Mouse (Mus musculus) T-helper 17 cell (primary cell): ENCODE results near the gene Il4ra.

Source experiments
- in situ Hi-C, 2 experiments: fragments of 300-600 bp; cut with MboI, MseI; formaldehyde crosslinking; loops; 1 replicate in 1 of 2; 2 replicates in 1 of 2; pipeline ENCODE4 v1.15.1; 2025; ENCODE audit warnings: high pct_unique_total_duplicates in 2 of 2

Il4ra gene

GRCm38 (mm10) chr7:125568888-125569287 is 17.0 kb downstream of the Il4ra start:
- in situ Hi-C loops = loop anchor here in 1 of 2 experiments (5.0 kb wide), 1 partner anchor 102 kb away; no protein-coding TSS in a partner anchor

DNA sequence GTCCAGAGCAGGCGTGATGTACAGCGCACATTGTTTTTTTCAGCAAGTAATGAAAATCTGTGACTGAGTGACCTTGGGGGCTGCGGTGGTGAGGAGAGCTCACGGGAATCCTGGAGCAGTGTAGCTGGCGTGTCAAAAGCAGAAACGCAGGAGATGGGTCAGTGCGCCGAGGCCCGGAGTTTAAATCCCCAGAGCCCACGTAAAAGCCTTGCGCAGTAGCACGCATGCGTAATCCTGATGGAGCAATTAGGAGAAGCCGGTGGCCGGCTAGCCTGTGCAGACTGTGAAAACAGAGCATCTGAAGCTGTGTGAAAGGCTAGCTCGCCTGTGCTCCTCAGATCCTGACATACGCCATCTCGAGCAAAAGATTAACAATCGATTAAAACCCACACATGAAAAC is 20.0 kb downstream of the Il4ra start:
- in situ Hi-C loops = no loop called here

GRCm38 (mm10) chr7:125572737-125573136 is 20.8 kb downstream of the Il4ra start:
- in situ Hi-C loops = no loop called here

DNA sequence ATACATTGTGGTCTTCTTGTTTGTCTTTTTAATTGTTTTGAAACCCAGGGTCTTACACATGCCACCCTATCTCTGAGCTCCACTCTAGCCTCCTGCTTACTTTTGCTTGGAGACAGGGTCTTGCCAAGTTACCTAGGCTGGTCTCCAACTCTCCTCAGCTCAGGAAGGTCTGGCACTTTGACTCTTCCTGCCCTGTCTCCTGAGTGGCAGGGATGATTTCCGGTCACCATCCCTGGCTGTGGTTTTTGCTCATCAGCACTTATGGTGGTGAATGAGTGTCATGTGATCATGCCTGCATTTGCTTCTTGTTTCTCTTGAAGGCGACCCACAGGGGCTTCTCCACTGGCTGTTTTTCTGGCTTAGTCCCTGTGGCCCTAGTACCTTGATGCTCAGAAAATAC is 21.9 kb downstream of the Il4ra start:
- in situ Hi-C loops = no loop called here

- in situ Hi-C loops = loop anchor here in 1 of 2 experiments (5.0 kb wide), 1 partner anchor 108 kb away; no protein-coding TSS in a partner anchor
These were observed 22.9 kb downstream of the Il4ra start for GRCm38 (mm10) chr7:125574832-125575231.

GRCm38 (mm10) chr7:125575738-125576540 is 24.0 kb downstream of the Il4ra start:
- in situ Hi-C loops = loop anchor here in 1 of 2 experiments (5.0 kb wide), 1 partner anchor 109 kb away; no protein-coding TSS in a partner anchor

- in situ Hi-C loops = loop anchor here in 1 of 2 experiments (5.0 kb wide), 1 partner anchor 110 kb away; no protein-coding TSS in a partner anchor
These were observed 25.1 kb downstream of the Il4ra start for GRCm38 (mm10) chr7:125576982-125577381.

DNA sequence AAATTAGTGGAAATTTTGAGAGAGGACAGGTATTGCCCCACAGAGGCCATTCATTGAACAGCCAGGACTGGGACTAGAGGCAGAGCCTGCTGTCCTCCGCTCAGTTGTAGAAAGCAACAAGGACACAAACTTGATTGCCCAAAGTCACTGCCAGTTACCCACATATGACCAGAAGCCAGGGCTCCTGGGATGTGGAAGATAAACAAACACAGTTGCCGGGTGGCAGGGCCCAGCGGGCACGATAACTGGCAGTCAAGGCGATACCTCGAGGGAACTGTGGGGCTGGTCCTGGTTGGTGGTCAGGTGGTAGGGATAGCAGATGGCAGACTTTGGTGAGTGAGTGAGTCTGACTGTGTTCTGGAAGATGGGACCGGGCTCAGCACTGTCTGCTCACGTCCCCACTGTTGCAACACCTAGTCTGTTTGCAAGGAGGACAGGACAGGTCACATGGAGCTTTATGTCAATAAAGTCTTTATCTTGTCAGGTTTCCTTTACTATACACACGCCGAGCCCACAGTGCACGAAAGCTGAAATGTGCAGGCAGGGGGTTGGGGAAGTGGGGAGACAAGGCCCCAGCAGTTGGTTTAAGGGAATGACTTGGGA is 25.7 kb downstream of the Il4ra start:
- in situ Hi-C loops = loop anchor here in 1 of 2 experiments (5.0 kb wide), 1 partner anchor 110 kb away; no protein-coding TSS in a partner anchor

DNA sequence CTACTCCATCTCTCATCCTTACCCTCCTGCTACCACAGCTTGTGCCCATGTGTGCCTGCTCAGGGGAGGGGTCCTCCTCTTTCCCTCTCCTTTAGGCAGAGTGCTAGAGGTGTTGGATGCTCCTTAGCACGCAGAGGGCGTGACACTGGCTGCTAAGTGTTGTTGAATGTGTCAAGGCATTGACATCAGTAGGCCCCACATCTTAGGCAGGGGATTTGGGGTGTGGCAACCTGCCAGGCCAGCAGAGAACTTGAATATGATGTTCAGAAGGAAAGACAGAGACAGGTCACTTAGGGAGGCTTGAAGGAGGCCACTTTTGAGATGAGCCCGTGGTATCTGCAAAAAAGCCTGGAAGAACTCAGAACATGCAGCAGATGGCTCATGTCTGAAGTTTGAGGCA is 26.2 kb downstream of the Il4ra start:
- in situ Hi-C loops = loop anchor here in 1 of 2 experiments (5.0 kb wide), 1 partner anchor 111 kb away; no protein-coding TSS in a partner anchor

DNA sequence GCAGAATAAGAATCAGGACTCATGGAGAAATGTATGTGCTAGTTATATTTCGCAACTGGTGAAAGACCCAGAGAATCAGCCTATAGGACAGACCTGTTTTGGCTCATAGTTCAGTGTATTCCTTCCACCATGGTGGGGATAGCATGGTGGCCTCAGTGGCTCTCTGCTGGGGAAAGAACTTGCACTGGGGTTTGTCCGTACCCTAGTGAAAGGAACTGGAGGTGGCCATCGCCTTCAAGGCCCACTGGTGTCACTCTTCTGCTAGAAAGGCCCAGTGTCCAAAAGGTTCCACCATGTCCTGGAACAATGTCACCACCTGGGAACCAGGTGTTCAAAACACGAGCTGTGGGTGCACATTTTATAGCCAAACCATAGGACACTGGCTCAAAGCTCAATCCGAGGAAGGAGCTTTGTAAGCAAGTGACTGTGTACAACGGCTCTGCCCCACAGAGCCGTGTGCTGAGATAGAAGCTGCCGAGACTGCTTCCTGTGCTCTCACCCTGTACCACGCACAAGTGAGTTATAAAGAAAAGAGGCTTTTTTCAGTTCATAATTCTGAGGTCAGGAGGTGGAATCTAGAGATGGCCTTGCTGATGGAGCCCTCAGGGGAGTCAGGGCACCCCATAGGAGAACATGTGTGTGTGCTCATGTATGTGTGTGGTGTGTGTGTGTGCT is 27.8 kb downstream of the Il4ra start:
- in situ Hi-C loops = loop anchor here in 1 of 2 experiments (5.0 kb wide), 1 partner anchor 112 kb away; no protein-coding TSS in a partner anchor

- in situ Hi-C loops = no loop called here
These were observed 28.3 kb downstream of the Il4ra start for GRCm38 (mm10) chr7:125580220-125580549.

DNA sequence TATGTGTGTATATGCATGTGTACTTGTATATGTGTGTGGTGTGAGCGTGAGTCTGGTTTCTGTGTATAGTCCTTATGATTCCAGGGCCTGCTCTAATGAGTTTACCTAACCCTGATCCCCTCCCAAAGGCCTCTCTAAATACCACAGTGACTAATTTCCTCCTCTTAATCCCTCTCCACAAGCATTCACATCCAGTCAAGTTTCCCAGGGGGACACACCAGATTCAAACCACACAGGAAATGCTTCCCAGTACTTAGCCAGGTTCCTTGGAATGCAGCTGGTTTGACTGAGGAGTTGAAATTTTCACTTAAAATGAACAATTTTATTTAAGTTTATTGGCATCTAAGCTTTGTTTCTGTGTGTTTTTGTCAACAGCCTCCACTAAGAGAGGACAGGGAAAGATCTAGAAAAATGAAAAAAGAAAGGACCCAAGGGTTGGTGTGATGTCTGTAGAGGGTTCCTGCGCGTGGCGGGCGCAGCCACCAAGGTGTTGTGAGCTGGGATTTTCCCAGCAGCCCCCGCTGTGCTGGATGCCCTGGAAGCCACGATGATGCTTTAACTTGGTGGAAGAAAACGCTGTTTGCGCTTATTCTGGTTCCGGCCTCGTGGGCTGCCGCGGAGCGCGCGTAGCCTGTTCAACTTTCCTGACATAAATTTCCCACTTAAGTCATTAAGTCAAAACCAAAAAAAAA is 28.9 kb downstream of the Il4ra start:
- in situ Hi-C loops = no loop called here

GRCm38 (mm10) chr7:125581317-125581672 is 29.4 kb downstream of the Il4ra start:
- in situ Hi-C loops = no loop called here

- in situ Hi-C loops = no loop called here
These were observed 31.5 kb downstream of the Il4ra start for GRCm38 (mm10) chr7:125583325-125584004.

DNA sequence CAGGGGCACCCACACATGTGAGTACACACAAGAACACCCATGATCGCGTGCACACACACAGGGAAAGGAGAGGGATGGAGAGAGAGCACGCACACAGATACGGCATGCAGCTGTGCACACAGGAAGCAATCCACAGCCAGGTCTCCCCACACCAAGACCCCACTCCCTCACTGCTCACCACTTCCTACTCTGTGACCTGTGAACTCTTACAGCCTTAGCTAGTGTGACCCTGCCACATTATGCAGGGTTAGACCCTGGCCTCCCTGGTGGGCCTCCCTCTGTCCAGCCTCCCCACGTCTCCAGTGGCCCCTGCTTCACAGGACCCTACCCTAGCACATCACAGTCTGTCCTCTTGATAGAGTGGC is 32.1 kb downstream of the Il4ra start:
- in situ Hi-C loops = no loop called here

- in situ Hi-C loops = no loop called here
These were observed 34.4 kb downstream of the Il4ra start for GRCm38 (mm10) chr7:125586355-125586754.

- in situ Hi-C loops = no loop called here
These were observed 36.8 kb downstream of the Il4ra start for GRCm38 (mm10) chr7:125588721-125589120.

GRCm38 (mm10) chr7:125589896-125590295 is 38.0 kb downstream of the Il4ra start:
- in situ Hi-C loops = no loop called here

- in situ Hi-C loops = no loop called here
These were observed 41.9 kb downstream of the Il4ra start for GRCm38 (mm10) chr7:125593831-125594230.

GRCm38 (mm10) chr7:125596406-125596805 is 44.5 kb downstream of the Il4ra start:
- in situ Hi-C loops = no loop called here

DNA sequence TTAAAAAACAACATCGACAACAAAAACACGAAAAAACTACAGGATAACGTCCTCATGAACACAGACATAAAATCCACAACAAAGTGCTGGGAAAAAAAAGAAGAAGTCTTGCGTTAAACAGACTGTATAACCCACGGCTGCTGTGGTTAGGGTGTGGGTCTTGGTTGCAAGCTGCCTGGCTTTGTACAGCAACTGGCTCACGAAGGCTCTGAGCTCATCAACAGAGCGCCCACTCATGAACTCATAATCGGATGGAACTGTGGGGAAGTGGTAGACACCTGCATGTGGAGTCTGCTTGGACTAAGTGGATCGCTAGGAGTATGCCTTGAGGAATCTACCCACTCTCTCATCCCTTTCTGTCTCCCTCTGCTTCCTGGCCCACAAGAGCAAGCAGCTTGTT is 45.2 kb downstream of the Il4ra start:
- in situ Hi-C loops = no loop called here
